Mouse (Mus musculus) CH12.LX (cell line): ENCODE results near the gene Nrp2.

Source experiments
- CHD2 ChIP-seq: IDR thresholded peaks from 2 replicates; pipeline ENCODE4 v1.6.1; 2011; ENCODE audit warnings: low read length, improper control_type of control experiment
- CTCF ChIP-seq, 2 experiments: IDR thresholded peaks in 1 of 2; conservative IDR thresholded peaks in 1 of 2; 2 replicates each; pipeline ENCODE4 v1.5.1; 2011 to 2012; ENCODE audit warnings: low read depth in 2 of 2, low read length in 2 of 2, improper control_type of control experiment in 1 of 2, inconsistent platforms in 1 of 2, mild to moderate bottlenecking in 1 of 2, moderate library complexity in 1 of 2
- MAFK ChIP-seq: IDR thresholded peaks from 2 replicates; pipeline ENCODE4 v1.6.1; 2011; ENCODE audit warnings: low read length, improper control_type of control experiment; ENCODE audit not compliant: insufficient replicate concordance
- MAX ChIP-seq: IDR thresholded peaks from 2 replicates; pipeline ENCODE4 v1.6.1; 2011; ENCODE audit warnings: low read length, improper control_type of control experiment
- POLR2A ChIP-seq: IDR thresholded peaks from 2 replicates; pipeline ENCODE4 v1.6.1; 2011; ENCODE audit warnings: low read depth, mild to moderate bottlenecking, improper control_type of control experiment, low read length
- SMC3 ChIP-seq: IDR thresholded peaks from 2 replicates; pipeline ENCODE4 v1.6.1; 2011; ENCODE audit warnings: low read depth, low read length, improper control_type of control experiment
- ZMIZ1 ChIP-seq: IDR thresholded peaks from 2 replicates; pipeline ENCODE4 v1.6.1; 2012; ENCODE audit warnings: low read depth, mild to moderate bottlenecking, inconsistent platforms, low read length, improper control_type of control experiment

DNA sequence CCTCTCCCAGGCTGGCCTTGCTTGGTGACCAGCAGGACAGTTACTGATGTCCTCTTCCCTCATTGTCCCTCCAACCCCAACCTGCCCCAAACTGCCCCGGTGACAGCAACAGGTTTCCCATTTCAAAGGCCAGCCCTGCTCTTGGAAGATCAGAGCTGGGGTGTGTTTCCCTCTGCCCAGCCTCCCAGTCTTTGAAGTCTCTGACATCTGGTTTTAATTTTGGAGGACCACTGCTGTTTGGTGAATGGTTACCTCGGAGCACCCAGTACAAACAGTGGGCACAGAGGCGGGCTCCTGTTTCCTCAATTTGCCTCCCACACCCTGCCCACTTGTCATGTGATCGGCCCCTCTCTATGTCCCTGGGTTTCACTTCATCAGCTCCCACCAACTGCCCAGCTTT lies 63.7 kb downstream of the Nrp2 start:
- TF ChIP-seq POLR2A (no peak), CTCF (conservative IDR thresholded peaks at IDR 0.05 in 1 of 2, IDR thresholded peaks at IDR 0.05 in 1 of 2; ENCODE audit: low read depth in 2 of 2, low read length in 2 of 2) (no peak), MAFK (no peak), CHD2 (no peak), ZMIZ1 (no peak), MAX (no peak), SMC3 (no peak)
